Comparison of ENCODE assay signal across 28 mouse cellular contexts in genomic region chr14:99451110-99451795, GRCm38 (mm10).
DNase-seq lines count a peak whose midpoint lies in the region; ATAC-seq lines count a peak whose summit lies in the region.
"Had no signal": no experiment of that assay in that cellular context is flagged by ENCODE, and none has a peak within 500 bp of the region (broad histone marks: within the 10 kb centered on the region; RNA-seq: fewer than 3 reads in every experiment).

No protein-coding gene starts in this region.

- peak; percentile 71 for ATAC-seq in intestine, embryonic 16.5 days
- ATAC-seq: forebrain, embryonic 13.5 days; liver, embryonic 12.5 days; liver, postnatal 0 days had no signal

- no peaks in the 10 kb centered on the region for H3K9me3 ChIP-seq in intestine, embryonic 16.5 days (ENCODE audit: control insufficient read depth, low read length)
- H3K9me3 ChIP-seq: forebrain, embryonic 13.5 days; heart, embryonic 10.5 days; heart, embryonic 15.5 days; hindbrain, embryonic 12.5 days; kidney, embryonic 15.5 days; liver, embryonic 12.5 days; neural tube, embryonic 12.5 days had no signal

- no peaks in the 10 kb centered on the region for H3K4me1 ChIP-seq in intestine, embryonic 16.5 days (ENCODE audit: control insufficient read depth, insufficient read depth, low read length)
- H3K4me1 ChIP-seq: forebrain, embryonic 13.5 days; heart, embryonic 10.5 days; heart, embryonic 15.5 days; hindbrain, embryonic 12.5 days; kidney, embryonic 15.5 days; liver, embryonic 12.5 days; neural tube, embryonic 12.5 days had no signal

- no peak overlapping the region for H3K4me3 ChIP-seq in intestine, embryonic 16.5 days (ENCODE audit: low read length)
- H3K4me3 ChIP-seq: forebrain, embryonic 13.5 days; heart, embryonic 10.5 days; heart, embryonic 15.5 days; hindbrain, embryonic 12.5 days; kidney, embryonic 15.5 days; layer of hippocampus, adult 2 months; liver, embryonic 12.5 days; myocyte; neural tube, embryonic 12.5 days had no signal

- H3K4me2 ChIP-seq in intestine, embryonic 16.5 days (ENCODE audit: low read depth, low read length), result no peak overlapping the region
- H3K4me2 ChIP-seq: forebrain, embryonic 13.5 days; heart, embryonic 15.5 days; hindbrain, embryonic 12.5 days; kidney, embryonic 15.5 days; liver, embryonic 12.5 days; midbrain, embryonic 11.5 days; neural tube, embryonic 12.5 days had no signal

- peak; percentile 50 for DNase-seq in NIH3T3 (ENCODE audit: low read depth)
- DNase-seq in adrenal gland, postnatal 10 days, result peak; percentile 45
- DNase-seq in urinary bladder, postnatal 14 days (ENCODE audit: low spot score), result no peak
- DNase-seq in gastrocnemius, postnatal 10 days, result no peak
- DNase-seq in cerebellum, postnatal 14 days, result no peak
- DNase-seq: cerebellum, adult 8-10 months; cerebellum, postnatal 36 days; gastrocnemius, postnatal 25 days; heart, adult 11 months; heart, postnatal 36 days; kidney, adult 18-20 months; kidney, postnatal 25 days; liver, postnatal 0 days; lung, postnatal 36 days; thymus, adult 18-20 months; thymus, postnatal 4 days had no signal

- 77% methylated on average over 11 of the region's 11 CpGs for WGBS in intestine, embryonic 16.5 days

- H3K36me3 ChIP-seq in intestine, embryonic 16.5 days (ENCODE audit: control insufficient read depth, insufficient read depth, low read length), result no peaks in the 10 kb centered on the region
- H3K36me3 ChIP-seq: G1E; heart, embryonic 10.5 days; heart, embryonic 15.5 days; hindbrain, embryonic 12.5 days; kidney, embryonic 15.5 days; liver, embryonic 12.5 days; neural tube, embryonic 12.5 days had no signal

- H3K9ac ChIP-seq in intestine, embryonic 16.5 days (ENCODE audit: low read depth, low read length), result no peak overlapping the region
- H3K9ac ChIP-seq: forebrain, embryonic 13.5 days; heart, embryonic 15.5 days; hindbrain, embryonic 12.5 days; kidney, embryonic 15.5 days; liver, embryonic 12.5 days; liver, postnatal 0 days; neural tube, embryonic 12.5 days had no signal

- no peaks in the 10 kb centered on the region for H3K27me3 ChIP-seq in intestine, embryonic 16.5 days (replicated peaks; ENCODE audit: control insufficient read depth, insufficient read depth, low read length)
- H3K27me3 ChIP-seq: forebrain, embryonic 13.5 days; heart, embryonic 15.5 days; hindbrain, embryonic 12.5 days; kidney, embryonic 15.5 days; liver, embryonic 12.5 days; neural tube, embryonic 12.5 days had no signal

- H3K27ac ChIP-seq in intestine, embryonic 16.5 days (ENCODE audit: low read length), result peak overlapping the region; percentile 37; the same call in 1 of the 2 replicates
- H3K27ac ChIP-seq: forebrain, embryonic 13.5 days; heart, embryonic 10.5 days; heart, embryonic 15.5 days; hindbrain, embryonic 12.5 days; kidney, embryonic 15.5 days; layer of hippocampus, adult 2 months; liver, embryonic 12.5 days; neural tube, embryonic 12.5 days had no signal

Comparison
In these comparisons a context has a peak if more than half of its experiments do, and no peak if none do; other contexts are left out.
1. DNase-seq: peak in NIH3T3 (single experiment) and adrenal gland, postnatal 10 days (single experiment); none in urinary bladder, postnatal 14 days (single experiment), gastrocnemius, postnatal 10 days (single experiment) and cerebellum, postnatal 14 days (0 of 2).